18 mouse cellular contexts compared by ENCODE assay signal in genomic region chr7:101178751-101179150, GRCm38 (mm10).
DNase-seq lines count a peak whose midpoint lies in the region; ATAC-seq and TF ChIP-seq lines count a peak whose summit lies in the region.
"Had no signal": no experiment of that assay in that cellular context is flagged by ENCODE, and none has a peak within 500 bp of the region (broad histone marks: within the 10 kb centered on the region; RNA-seq: fewer than 3 reads in every experiment).

No protein-coding gene starts in this region.

- H3K36me3 ChIP-seq in embryonic facial prominence, embryonic 14.5 days (ENCODE audit: control insufficient read depth, insufficient read depth, low read length): no peaks in the 10 kb centered on the region
- H3K36me3 ChIP-seq in embryonic facial prominence, embryonic 10.5 days (replicated peaks): peaks cover 4% of the 10 kb centered on the region; the same call in 1 of the 2 replicates
- no peaks in the 10 kb centered on the region for H3K36me3 ChIP-seq in heart, embryonic 15.5 days
- 0 out of 2 replicates have a peak, but pooled peaks cover 4% of the 10 kb centered on the region for H3K36me3 ChIP-seq in heart, embryonic 10.5 days
- no peaks in the 10 kb centered on the region for H3K36me3 ChIP-seq in lung, embryonic 14.5 days (ENCODE audit: insufficient read depth)
- H3K36me3 ChIP-seq in myocyte (ENCODE audit: control insufficient read depth, insufficient read depth): no peaks in the 10 kb centered on the region
- H3K36me3 ChIP-seq: G1E; limb, embryonic 15.5 days had no signal

- WGBS in embryonic facial prominence, embryonic 14.5 days: 75% methylated on average over 2 of the region's 2 CpGs
- WGBS in embryonic facial prominence, embryonic 10.5 days: 95% methylated on average over 2 of the region's 2 CpGs
- 33% methylated on average over 2 of the region's 2 CpGs for WGBS in heart, embryonic 15.5 days
- 78% methylated on average over 2 of the region's 2 CpGs for WGBS in heart, embryonic 10.5 days
- WGBS in lung, embryonic 14.5 days: 28% methylated on average over 2 of the region's 2 CpGs

- peak; percentile 15 for DNase-seq in embryonic facial prominence, embryonic 14.5 days (ENCODE audit: low spot score)
- DNase-seq in embryonic facial prominence, embryonic 10.5 days (ENCODE audit: low spot score): no peak
- no peak for DNase-seq in heart, embryonic 10.5 days (ENCODE audit: low spot score)
- peak; percentile 68 for DNase-seq in lung, embryonic 14.5 days
- DNase-seq in lung, postnatal 4 days: no peak
- DNase-seq in gastrocnemius, postnatal 25 days: no peak
- DNase-seq: adrenal gland, postnatal 36 days; cerebellum, adult 2 months; kidney, postnatal 4 days; spleen, adult 18-20 months had no signal

- H3K79me2 ChIP-seq in myocyte (ENCODE audit: control insufficient read depth, insufficient read depth): no peaks in the 10 kb centered on the region

- ATAC-seq in embryonic facial prominence, embryonic 14.5 days (ENCODE audit: low read depth): no peak
- no peak for ATAC-seq in heart, embryonic 15.5 days (replicated peaks; ENCODE audit: insufficient number of reproducible peaks, insufficient read depth, low FRiP score, low read depth)
- no peak for ATAC-seq in lung, embryonic 14.5 days (ENCODE audit: insufficient read depth)
- ATAC-seq: CD4-positive, CD25-positive, alpha-beta regulatory T cell, adult 4 months; inflammation-experienced regulatory T-cells, adult 6 months had no signal

- 0 out of 2 replicates have a peak, but pooled peaks cover 4% of the 10 kb centered on the region for H3K4me1 ChIP-seq in embryonic facial prominence, embryonic 14.5 days (ENCODE audit: control insufficient read depth, insufficient read depth, low read length)
- no peaks in the 10 kb centered on the region for H3K4me1 ChIP-seq in embryonic facial prominence, embryonic 10.5 days
- H3K4me1 ChIP-seq in heart, embryonic 15.5 days (replicated peaks): peaks cover 11% of the 10 kb centered on the region
- peaks cover 4% of the 10 kb centered on the region; the same call in 1 of the 2 replicates for H3K4me1 ChIP-seq in heart, embryonic 10.5 days
- H3K4me1 ChIP-seq in lung, embryonic 14.5 days (ENCODE audit: insufficient read depth): peaks cover 10% of the 10 kb centered on the region
- H3K4me1 ChIP-seq: limb, embryonic 15.5 days had no signal

- no peak overlapping the region for H3ac ChIP-seq in myocyte (ENCODE audit: control insufficient read depth, insufficient read length)

- H3K9ac ChIP-seq in embryonic facial prominence, embryonic 14.5 days (ENCODE audit: low read depth, low read length): no peak overlapping the region
- H3K9ac ChIP-seq in heart, embryonic 15.5 days: no peak overlapping the region
- H3K9ac ChIP-seq in lung, embryonic 14.5 days: no peak overlapping the region
- H3K9ac ChIP-seq: limb, embryonic 15.5 days had no signal

- H3K4me2 ChIP-seq in embryonic facial prominence, embryonic 14.5 days (ENCODE audit: low read depth, low read length): no peak overlapping the region
- peak overlapping the region; percentile 45 for H3K4me2 ChIP-seq in heart, embryonic 15.5 days
- peak overlapping the region; percentile 10; the same call in 1 of the 2 replicates for H3K4me2 ChIP-seq in lung, embryonic 14.5 days
- peak overlapping the region; percentile 16 for H3K4me2 ChIP-seq in myocyte (ENCODE audit: low read depth)
- H3K4me2 ChIP-seq: limb, embryonic 15.5 days had no signal

- no peaks in the 10 kb centered on the region for H3K9me3 ChIP-seq in embryonic facial prominence, embryonic 14.5 days (ENCODE audit: control insufficient read depth, low read length)
- no peaks in the 10 kb centered on the region for H3K9me3 ChIP-seq in embryonic facial prominence, embryonic 10.5 days
- H3K9me3 ChIP-seq in heart, embryonic 15.5 days (replicated peaks): no peaks in the 10 kb centered on the region
- H3K9me3 ChIP-seq in heart, embryonic 10.5 days: no peaks in the 10 kb centered on the region
- no peaks in the 10 kb centered on the region for H3K9me3 ChIP-seq in lung, embryonic 14.5 days (ENCODE audit: low read depth, low read length)
- H3K9me3 ChIP-seq: G1E; hindbrain, embryonic 10.5 days; limb, embryonic 15.5 days; megakaryocyte, embryonic 14.5 days had no signal

- TF ChIP-seq POLR2A in myocyte (IDR thresholded peaks at IDR 0.05; ENCODE audit: insufficient read length, low read depth): no peak

- no peaks in the 10 kb centered on the region for H3K27me3 ChIP-seq in embryonic facial prominence, embryonic 14.5 days (replicated peaks; ENCODE audit: control insufficient read depth, insufficient read depth, low read length)
- H3K27me3 ChIP-seq in embryonic facial prominence, embryonic 10.5 days (replicated peaks; ENCODE audit: low read depth, poor library complexity, severe bottlenecking): no peaks in the 10 kb centered on the region
- H3K27me3 ChIP-seq in heart, embryonic 15.5 days: no peaks in the 10 kb centered on the region
- no peaks in the 10 kb centered on the region for H3K27me3 ChIP-seq in heart, embryonic 10.5 days (ENCODE audit: insufficient read depth, poor library complexity, severe bottlenecking)
- H3K27me3 ChIP-seq in lung, embryonic 14.5 days (ENCODE audit: insufficient read depth, low read length): no peaks in the 10 kb centered on the region
- no peaks in the 10 kb centered on the region for H3K27me3 ChIP-seq in myocyte (ENCODE audit: control insufficient read depth, insufficient read depth, insufficient read length)
- H3K27me3 ChIP-seq: limb, embryonic 15.5 days; megakaryocyte, embryonic 14.5 days had no signal

- TF ChIP-seq CTCF in lung, embryonic 14.5 days (IDR thresholded peaks at IDR 0.05; ENCODE audit: low read depth): no peak

- no peak overlapping the region for H3K27ac ChIP-seq in embryonic facial prominence, embryonic 14.5 days (replicated peaks; ENCODE audit: low read depth, low read length)
- no peak overlapping the region for H3K27ac ChIP-seq in embryonic facial prominence, embryonic 10.5 days (replicated peaks)
- H3K27ac ChIP-seq in heart, embryonic 15.5 days: peak overlapping the region; percentile 73
- H3K27ac ChIP-seq in heart, embryonic 10.5 days: no peak overlapping the region
- peak overlapping the region; percentile 47 for H3K27ac ChIP-seq in lung, embryonic 14.5 days (ENCODE audit: low read depth)
- H3K27ac ChIP-seq: hindbrain, embryonic 10.5 days; limb, embryonic 15.5 days had no signal

- no peak overlapping the region for H3K4me3 ChIP-seq in embryonic facial prominence, embryonic 14.5 days (ENCODE audit: low read depth, low read length)
- H3K4me3 ChIP-seq in embryonic facial prominence, embryonic 10.5 days: no peak overlapping the region
- no peak overlapping the region for H3K4me3 ChIP-seq in heart, embryonic 15.5 days
- H3K4me3 ChIP-seq in heart, embryonic 10.5 days: no peak overlapping the region
- H3K4me3 ChIP-seq in lung, embryonic 14.5 days (ENCODE audit: low read depth, low read length): no peak overlapping the region
- H3K4me3 ChIP-seq in myocyte: no peak overlapping the region
- H3K4me3 ChIP-seq: hindbrain, embryonic 10.5 days; limb, embryonic 15.5 days; megakaryocyte, embryonic 14.5 days had no signal

TF ChIP-seq in myocyte, 11 proteins besides CTCF, POLR2A, EP300 and RAD21:
- TF ChIP-seq POLR2AphosphoS2 (IDR thresholded peaks at IDR 0.05; ENCODE audit: insufficient read length, low read depth) (no peak), MAX (IDR thresholded peaks at IDR 0.05; ENCODE audit: low read depth) (no peak), TCF3 (IDR thresholded peaks at IDR 0.05; ENCODE audit: insufficient read length, low read depth) (no peak), SRF (IDR thresholded peaks at IDR 0.05; ENCODE audit: control insufficient read depth, insufficient read length, low read depth) (no peak), USF1 (IDR thresholded peaks at IDR 0.05; ENCODE audit: low read depth) (no peak), MYOG (IDR thresholded peaks at IDR 0.05; ENCODE audit: control insufficient read depth in 1 of 3, insufficient read depth in 1 of 3, insufficient read length in 2 of 3, low read depth in 2 of 3) (no peak), TCF12 (IDR thresholded peaks at IDR 0.05; ENCODE audit: insufficient read depth, poor library complexity, severe bottlenecking) (no peak)

Comparison
In these comparisons a context has a peak if more than half of its experiments do, and no peak if none do; other contexts are left out.
1. DNase-seq: peak in embryonic facial prominence, embryonic 14.5 days (single experiment) and lung, embryonic 14.5 days (single experiment); none in embryonic facial prominence, embryonic 10.5 days (single experiment), heart, embryonic 10.5 days (single experiment), lung, postnatal 4 days (0 of 2) and gastrocnemius, postnatal 25 days (single experiment).
2. H3K27ac ChIP-seq: peak in heart, embryonic 15.5 days (single experiment) and lung, embryonic 14.5 days (single experiment); none in embryonic facial prominence, embryonic 14.5 days (single experiment), embryonic facial prominence, embryonic 10.5 days (single experiment) and heart, embryonic 10.5 days (single experiment).